Mouse (Mus musculus) lung, postnatal 0 days (tissue): ENCODE measurements around the gene Sntb2. TPM values are rescaled to one million over a fixed set of nuclear protein-coding genes. Genes with fewer than 3 reads are reported as not detected.

ENCODE experiments used
- ATAC-seq: fragments of 200-750 bp; cut with Nextera tagmentation; 2 replicates; pipeline ENCODE4 v1.8.0; 2017; ENCODE audit warnings: moderate library complexity
- DNase-seq: peaks from one replicate; pipeline ENCODE4 v3.0.0-alpha.2; 2016; ENCODE audit warnings: low spot score
- H3K27ac ChIP-seq: fragments of 300-500 bp; sonication (generic); 2 replicates; pipeline ENCODE4 v1.5.1; 2014; ENCODE audit warnings: antibody characterized with exemption, mild to moderate bottlenecking, low read length, mixed read lengths
- H3K27me3 ChIP-seq: fragments of 300-500 bp; sonication (generic); replicated peaks from 2 replicates; pipeline ENCODE4 v1.6.1; 2014; ENCODE audit warnings: low read length, mixed read lengths; ENCODE audit not compliant: insufficient read depth
- H3K36me3 ChIP-seq: fragments of 300-500 bp; sonication (generic); 2 replicates; pipeline ENCODE4 v1.6.1; 2014; ENCODE audit warnings: low read length, mixed read lengths; ENCODE audit not compliant: insufficient read depth
- H3K4me1 ChIP-seq: fragments of 300-500 bp; sonication (generic); 2 replicates; pipeline ENCODE4 v1.6.1; 2014; ENCODE audit warnings: antibody characterized with exemption, low read depth, low read length, mixed read lengths; ENCODE audit not compliant: insufficient read depth
- H3K4me2 ChIP-seq: fragments of 300-500 bp; sonication (generic); replicated peaks from 2 replicates; pipeline ENCODE4 v1.6.1; 2014; ENCODE audit warnings: low read depth, mild to moderate bottlenecking, low read length, moderate library complexity, mixed read lengths
- H3K4me3 ChIP-seq: fragments of 300-500 bp; sonication (generic); 2 replicates; pipeline ENCODE4 v1.5.1; 2014; ENCODE audit warnings: low read depth, low read length
- H3K9ac ChIP-seq: fragments of 300-500 bp; sonication (generic); replicated peaks from 2 replicates; pipeline ENCODE4 v1.6.1; 2014; ENCODE audit warnings: low read depth, mild to moderate bottlenecking
- H3K9me3 ChIP-seq: fragments of 300-500 bp; sonication (generic); 2 replicates; pipeline ENCODE4 v1.6.1; 2016; ENCODE audit warnings: low read length, mixed read lengths
- CTCF ChIP-seq: IDR thresholded peaks from 2 replicates; pipeline ENCODE4 v1.5.1; 2016; ENCODE audit warnings: antibody characterized with exemption, mild to moderate bottlenecking
- EP300 ChIP-seq: IDR thresholded peaks from 2 replicates; pipeline ENCODE4 v1.6.1; 2016; ENCODE audit warnings: antibody characterized with exemption, mild to moderate bottlenecking, control low read depth
- WGBS: fragments of 180-500 bp; shearing (Covaris S2); extraction: QIAGEN DNeasy Blood & Tissue Kit; methylation state at CpG from one replicate; pipeline ENCODE4 v1.1.7; 2014; 5-methylcytosine and 5-hydroxymethylcytosine counted together
- polyA plus RNA-seq: library from polyadenylated mRNA; unstranded; fragments of >200 nt; fragmentation: Nextera tagmentation; extraction: Ambion mirVana; gene quantifications from 2 replicates; pipeline ENCODE4 v1.2.1, GENCODE M21; 2015

Gene Sntb2
- polyA plus RNA-seq, 1 experiment from 2014 or later: 13.4 TPM

DNA sequence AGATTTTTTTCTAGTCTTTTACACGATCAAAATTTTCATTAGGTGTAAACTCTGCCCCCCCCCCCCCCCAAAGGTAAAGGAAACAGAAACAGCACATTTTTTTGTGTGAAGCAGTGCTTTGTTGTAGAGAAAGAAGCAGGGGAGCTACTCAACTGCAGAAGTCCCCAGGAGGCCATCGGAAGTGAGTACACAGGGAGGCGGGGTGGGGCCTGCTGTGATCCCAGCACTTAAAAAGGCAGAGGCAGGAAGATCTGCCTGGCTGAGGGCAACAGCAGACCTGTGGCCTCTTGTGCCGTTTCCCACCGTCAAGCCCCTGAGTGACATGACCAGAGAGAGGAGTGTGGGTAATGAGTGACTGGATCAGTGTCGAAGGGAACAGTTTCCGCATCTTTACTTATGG, 39.2 kb downstream of the Sntb2 start:
- no peak overlapping the region for H3K9ac ChIP-seq
- no peak overlapping the region for H3K4me2 ChIP-seq
- no peak overlapping the region for H3K27ac ChIP-seq
- ATAC-seq (no peak), DNase-seq (no peak)
- H3K27me3 ChIP-seq: no peaks in the 10 kb centered on the region
- no peaks in the 10 kb centered on the region for H3K9me3 ChIP-seq
- peaks cover 12% of the 10 kb centered on the region; the same call in 1 of the 2 replicates for H3K4me1 ChIP-seq
- TF ChIP-seq EP300 (no peak), CTCF (no peak)
- 72% methylated on average over 7 of the region's 7 CpGs for WGBS
- no peaks in the 10 kb centered on the region for H3K36me3 ChIP-seq
- no peak overlapping the region for H3K4me3 ChIP-seq

DNA sequence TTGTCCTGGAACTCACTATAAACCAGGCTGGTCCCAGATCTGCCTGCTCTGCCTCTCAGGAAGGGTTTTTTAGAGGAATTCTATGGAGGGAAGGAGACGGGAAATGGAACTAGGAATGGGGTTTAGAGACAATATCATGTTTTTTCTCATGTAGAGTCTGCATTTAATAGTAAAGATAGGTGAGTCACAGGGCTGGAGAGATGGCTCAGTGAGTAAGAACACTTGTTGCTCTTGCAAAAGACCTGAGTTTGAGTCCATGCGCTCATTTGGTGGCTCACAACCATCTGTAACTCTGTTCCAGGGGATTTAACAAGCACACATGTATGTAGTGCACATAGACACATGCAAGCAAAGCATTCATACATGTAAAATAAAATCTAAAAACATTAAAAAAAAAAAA, 40.2 kb downstream of the Sntb2 start:
- Histone ChIP-seq H3K4me2 (no peak overlapping the region), H3K4me1 (peaks cover 8% of the 10 kb centered on the region; the same call in 1 of the 2 replicates), H3K9me3 (no peaks in the 10 kb centered on the region), H3K9ac (no peak overlapping the region), H3K36me3 (no peaks in the 10 kb centered on the region), H3K27me3 (no peaks in the 10 kb centered on the region), H3K4me3 (no peak overlapping the region), H3K27ac (no peak overlapping the region)
- ATAC-seq: no peak
- 86% methylated on average over 2 of the region's 2 CpGs for WGBS
- TF ChIP-seq CTCF (no peak), EP300 (no peak)
- no peak for DNase-seq

GRCm38 (mm10) chr8:106976436-106976835, 40.9 kb downstream of the Sntb2 start:
- Histone ChIP-seq H3K27me3 (no peaks in the 10 kb centered on the region), H3K27ac (no peak overlapping the region), H3K36me3 (no peaks in the 10 kb centered on the region), H3K4me3 (no peak overlapping the region), H3K9me3 (no peaks in the 10 kb centered on the region), H3K4me2 (no peak overlapping the region), H3K4me1 (peaks cover 6% of the 10 kb centered on the region; the same call in 1 of the 2 replicates), H3K9ac (no peak overlapping the region)
- 76% methylated on average over 4 of the region's 4 CpGs for WGBS
- DNase-seq (no peak), ATAC-seq (no peak)
- TF ChIP-seq CTCF (no peak), EP300 (no peak)

DNA sequence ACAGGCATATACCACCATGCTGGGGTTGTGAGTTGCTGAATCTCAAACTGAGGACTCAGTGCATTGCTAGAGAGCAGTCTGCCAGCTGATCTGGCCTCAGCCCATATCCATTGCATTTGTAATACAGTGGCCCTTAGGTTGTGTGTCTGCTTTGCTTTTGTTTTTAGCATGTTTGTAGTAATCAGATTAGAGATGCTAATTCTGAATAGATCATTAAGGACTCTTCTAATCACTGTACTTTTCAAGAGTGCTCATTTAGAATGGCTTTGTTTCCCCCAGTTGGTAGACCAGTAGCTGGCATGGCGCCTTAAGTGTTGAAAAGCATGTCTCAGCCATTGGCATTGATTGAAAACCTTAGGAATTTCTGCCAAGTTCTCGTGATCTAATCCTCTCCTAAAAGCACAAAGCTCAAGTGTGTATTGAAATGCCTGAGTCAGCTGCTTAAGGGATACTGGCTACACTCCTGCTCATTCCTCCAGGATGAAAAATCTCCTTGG, 43.3 kb downstream of the Sntb2 start:
- H3K27me3 ChIP-seq: no peaks in the 10 kb centered on the region
- peaks cover 3% of the 10 kb centered on the region; the same call in 1 of the 2 replicates for H3K4me1 ChIP-seq
- no peak overlapping the region for H3K9ac ChIP-seq
- H3K9me3 ChIP-seq: no peaks in the 10 kb centered on the region
- no peak overlapping the region for H3K4me2 ChIP-seq
- no peak overlapping the region for H3K27ac ChIP-seq
- peak; percentile 68 for DNase-seq
- 5% methylated on average over 2 of the region's 2 CpGs for WGBS
- H3K36me3 ChIP-seq: peaks cover 10% of the 10 kb centered on the region; the same call in 1 of the 2 replicates
- no peak overlapping the region for H3K4me3 ChIP-seq
- TF ChIP-seq EP300 (peak; percentile 24; the same call in 1 of the 2 replicates), CTCF (no peak)
- ATAC-seq: peak; percentile 71

GRCm38 (mm10) chr8:106985404-106985821, 49.9 kb downstream of the Sntb2 start:
- ATAC-seq (no peak), DNase-seq (no peak)
- no peak for TF ChIP-seq EP300
- TF ChIP-seq CTCF: no peak
- no peaks in the 10 kb centered on the region for H3K9me3 ChIP-seq
- H3K27ac ChIP-seq: no peak overlapping the region
- WGBS: 76% methylated on average over 9 of the region's 9 CpGs
- no peak overlapping the region for H3K4me2 ChIP-seq
- H3K36me3 ChIP-seq: peaks cover 10% of the 10 kb centered on the region; the same call in 1 of the 2 replicates
- no peaks in the 10 kb centered on the region for H3K4me1 ChIP-seq
- H3K4me3 ChIP-seq: no peak overlapping the region
- H3K27me3 ChIP-seq: no peaks in the 10 kb centered on the region
- no peak overlapping the region for H3K9ac ChIP-seq

- no peak overlapping the region for H3K4me3 ChIP-seq
- H3K4me1 ChIP-seq: no peaks in the 10 kb centered on the region
- H3K27ac ChIP-seq: no peak overlapping the region
- H3K27me3 ChIP-seq: no peaks in the 10 kb centered on the region
- peaks cover 10% of the 10 kb centered on the region; the same call in 1 of the 2 replicates for H3K36me3 ChIP-seq
- no peaks in the 10 kb centered on the region for H3K9me3 ChIP-seq
- DNase-seq: no peak
- H3K4me2 ChIP-seq: no peak overlapping the region
- no peak for ATAC-seq
- no peak for TF ChIP-seq EP300
- TF ChIP-seq CTCF: no peak
- no peak overlapping the region for H3K9ac ChIP-seq
Observed at GRCm38 (mm10) chr8:106985951-106986350, 50.4 kb downstream of the Sntb2 start.

- H3K9ac ChIP-seq: no peak overlapping the region
Observed at GRCm38 (mm10) chr8:106987557-106987956, 52.0 kb downstream of the Sntb2 start.

More at GRCm38 (mm10) chr8:106987557-106987956, 52.0 kb downstream of the Sntb2 start:
- Histone ChIP-seq H3K4me3 (no peak overlapping the region), H3K4me1 (no peaks in the 10 kb centered on the region), H3K9me3 (no peaks in the 10 kb centered on the region), H3K36me3 (peaks cover 15% of the 10 kb centered on the region; the same call in 1 of the 2 replicates), H3K27ac (no peak overlapping the region), H3K4me2 (no peak overlapping the region), H3K27me3 (no peaks in the 10 kb centered on the region)
- peak; percentile 41; the same call in 1 of the 2 replicates for ATAC-seq
- TF ChIP-seq CTCF (no peak), EP300 (no peak)
- no peak for DNase-seq
